Mouse (Mus musculus): ENCODE results near the gene Ramp2.
A peak's percentile ranks its signal among the peaks of the same experiment; 100 is the strongest.

The Ramp2 gene

DNA sequence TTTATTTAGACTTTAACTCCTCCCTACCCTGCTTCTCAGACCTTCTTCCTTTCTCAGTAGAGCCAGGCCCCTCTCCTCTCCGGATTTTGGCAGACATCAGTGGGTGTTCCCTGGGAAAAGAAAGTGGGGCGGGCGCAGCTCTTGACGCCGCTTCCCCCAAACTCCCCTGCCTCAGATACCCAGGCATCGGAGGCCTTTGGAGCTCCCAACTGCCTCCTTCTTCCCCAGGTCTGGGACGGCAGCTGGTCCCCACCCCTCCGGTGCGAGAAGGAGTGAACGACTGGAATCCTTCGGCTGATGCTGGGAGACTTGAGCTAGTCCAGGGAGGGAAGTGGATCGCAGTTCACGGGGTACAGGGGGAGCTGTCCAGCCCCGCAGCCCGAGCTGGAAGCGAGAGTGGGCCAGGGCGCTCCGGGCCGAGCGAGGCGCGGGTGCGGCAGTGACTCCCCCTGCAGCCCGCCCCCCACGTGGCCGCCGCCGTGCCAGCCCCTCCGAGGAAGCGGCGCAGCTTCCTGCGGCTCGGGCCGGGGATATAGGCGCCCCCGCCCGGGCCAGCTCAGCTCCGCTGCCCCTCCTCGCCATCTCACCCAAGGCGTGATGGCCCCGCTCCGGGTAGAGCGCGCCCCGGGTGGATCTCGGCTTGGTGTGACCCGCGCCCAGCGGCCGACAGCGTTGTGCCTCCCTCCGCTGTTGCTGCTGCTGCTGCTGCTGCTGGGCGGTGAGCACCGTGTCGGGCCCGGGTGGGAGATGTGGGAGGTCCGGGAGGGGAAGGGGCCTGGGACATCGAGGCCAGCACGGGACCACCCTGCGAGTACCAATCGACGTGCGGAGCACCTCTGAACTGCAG lies at the start of gene Ramp2:
Gene Ramp2, plus strand, starts transcription at position 174 of the 847 bp plus-strand sequence.
- peak; percentile 68 for DNase-seq

DNA sequence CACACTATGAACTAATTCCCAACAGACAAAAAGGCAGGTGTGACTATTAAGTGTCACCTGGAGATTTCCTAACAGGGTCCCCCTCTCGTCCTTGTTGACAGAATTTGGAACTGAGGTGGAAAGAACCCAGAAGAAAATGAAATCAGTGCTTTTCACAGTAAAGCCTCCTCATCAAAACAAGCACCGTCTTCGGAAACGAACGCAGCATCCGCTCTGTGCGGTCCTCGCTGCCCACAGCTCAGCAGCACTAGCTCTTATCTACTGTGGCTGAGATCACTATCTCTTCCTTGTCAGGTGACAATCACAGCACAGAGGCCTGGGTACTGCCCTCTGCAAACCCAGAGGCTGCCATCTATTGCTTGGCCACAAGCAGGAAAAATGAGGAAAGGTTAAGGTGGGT lies 49.7 kb upstream of the Ramp2 start:
- DNase-seq: no peak

DNA sequence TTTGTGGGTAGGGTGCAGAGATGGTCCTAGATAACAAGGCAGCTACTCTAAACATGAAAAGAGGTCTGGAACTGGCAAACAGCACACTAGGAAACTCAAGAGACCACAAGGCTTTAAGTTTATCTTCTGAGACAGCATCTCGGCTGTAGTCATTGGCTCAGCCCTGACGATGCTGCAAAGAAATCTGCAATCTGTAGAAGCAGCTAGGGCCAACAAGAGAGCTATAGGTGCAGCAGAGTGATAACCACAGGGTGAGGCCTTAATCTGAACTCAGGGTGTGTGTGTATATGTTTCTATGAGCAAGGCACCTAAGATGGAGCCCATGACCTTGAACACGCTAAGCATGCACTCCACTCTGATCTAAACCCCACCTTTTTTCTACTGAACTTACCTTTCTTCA lies 46.3 kb upstream of the Ramp2 start:
- no peak for DNase-seq

DNA sequence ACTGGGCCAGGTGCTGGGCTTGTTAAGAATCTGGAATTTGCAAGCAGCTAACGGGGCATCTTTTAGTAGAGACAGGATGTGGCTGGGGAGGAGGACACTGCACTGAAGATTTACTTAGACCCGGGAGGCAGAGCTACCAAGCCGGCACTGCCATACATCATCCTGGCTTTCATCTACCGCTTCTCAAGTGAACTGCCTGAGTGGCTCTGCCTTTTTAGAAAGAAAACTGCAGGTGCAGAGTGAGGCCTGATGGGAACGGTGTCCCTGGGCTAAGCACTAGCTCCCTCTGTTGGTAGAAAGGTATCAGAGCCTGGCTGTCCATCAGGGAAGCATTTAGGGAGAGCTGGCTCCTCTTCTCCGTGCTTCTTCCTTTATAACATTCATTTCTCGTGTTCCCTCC lies 44.8 kb upstream of the Ramp2 start:
- no peak for DNase-seq

DNA sequence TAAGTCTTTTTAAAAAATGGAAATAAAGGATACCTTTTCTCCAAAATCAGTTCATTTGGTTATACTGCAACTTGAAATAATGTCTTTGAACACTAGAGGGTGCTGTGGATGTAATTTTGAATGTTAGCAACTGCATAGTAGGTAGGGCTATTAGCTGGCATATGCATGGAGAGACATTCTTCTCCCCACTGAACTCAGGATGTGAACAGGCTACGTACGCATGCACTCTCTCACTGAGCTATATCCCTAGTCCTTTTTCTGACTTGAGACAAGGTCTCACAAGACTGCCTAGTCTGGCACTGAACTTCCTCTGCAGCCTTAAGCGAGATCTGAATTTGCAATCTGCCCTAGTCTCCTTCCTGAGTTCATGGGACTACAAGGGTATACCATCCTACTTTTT lies 33.9 kb upstream of the Ramp2 start:
- DNase-seq: peak; percentile 35

DNA sequence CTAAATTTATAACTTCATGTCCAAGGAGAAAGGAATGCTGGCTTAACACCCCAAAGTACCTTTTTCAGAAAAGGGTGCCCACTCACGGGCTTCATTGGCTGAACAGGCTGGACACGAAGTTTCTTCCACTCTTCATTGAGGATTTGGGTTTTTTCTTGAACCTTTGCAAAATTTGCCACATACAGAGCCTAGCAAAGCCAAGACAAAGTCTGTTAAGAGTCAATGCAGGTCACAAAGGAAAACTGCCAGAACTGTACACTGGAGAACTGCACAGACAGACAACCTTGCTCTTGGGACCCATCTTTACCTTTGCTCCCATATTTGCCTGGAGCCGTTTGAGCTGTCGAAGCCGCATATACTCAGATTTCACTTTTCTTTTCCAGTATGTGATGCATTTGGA lies 28.9 kb upstream of the Ramp2 start:
- peak; percentile 27 for DNase-seq

DNA sequence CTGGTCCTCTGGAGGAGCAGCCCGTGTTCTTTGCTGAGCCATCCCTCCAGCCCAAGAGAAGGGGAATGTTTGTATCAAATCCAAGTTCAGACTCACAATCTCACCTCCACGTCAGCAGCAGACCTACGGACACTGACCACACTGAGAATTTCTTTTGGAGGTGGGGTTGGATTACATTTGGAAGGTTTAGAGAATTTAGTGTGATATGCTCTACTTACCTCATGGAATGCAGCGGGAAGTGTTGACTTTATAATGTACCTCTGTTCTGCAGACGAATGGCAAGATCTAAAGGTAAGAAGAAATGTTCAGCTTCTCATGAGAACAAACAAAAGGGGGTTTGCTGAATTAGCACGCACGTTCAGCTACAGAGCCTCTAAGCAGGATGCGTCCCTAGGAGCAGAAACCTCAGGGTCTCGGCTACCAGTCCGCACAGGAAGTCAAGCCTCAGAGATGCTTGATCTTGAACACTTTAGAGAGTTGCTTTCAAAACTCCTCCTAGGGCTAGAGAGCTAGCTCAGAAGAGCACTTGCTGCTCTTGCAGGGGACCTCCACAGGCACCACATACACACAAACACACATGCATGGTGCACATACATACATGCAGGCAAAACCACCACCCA lies 27.3 kb upstream of the Ramp2 start:
- peak; percentile 47 for DNase-seq

DNA sequence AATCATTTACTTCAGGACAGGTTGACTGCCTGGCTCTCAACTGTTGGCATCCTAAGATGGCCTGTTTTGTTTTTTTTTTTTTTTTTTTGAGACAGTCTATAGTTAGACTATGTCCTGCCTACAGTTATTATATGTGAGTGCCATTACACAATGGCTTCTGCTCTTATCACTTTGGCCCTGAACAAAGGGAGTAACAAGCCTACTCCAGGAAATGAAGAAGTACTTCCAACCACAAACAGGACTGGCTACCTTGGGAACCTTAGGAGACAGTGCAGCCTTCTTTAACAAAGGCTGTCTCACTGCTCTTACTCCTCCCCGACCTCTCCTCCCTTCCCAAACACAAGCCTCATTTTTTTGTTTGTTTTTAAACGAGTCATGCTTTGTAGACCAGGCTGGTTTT lies 25.0 kb upstream of the Ramp2 start:
- no peak for DNase-seq

DNA sequence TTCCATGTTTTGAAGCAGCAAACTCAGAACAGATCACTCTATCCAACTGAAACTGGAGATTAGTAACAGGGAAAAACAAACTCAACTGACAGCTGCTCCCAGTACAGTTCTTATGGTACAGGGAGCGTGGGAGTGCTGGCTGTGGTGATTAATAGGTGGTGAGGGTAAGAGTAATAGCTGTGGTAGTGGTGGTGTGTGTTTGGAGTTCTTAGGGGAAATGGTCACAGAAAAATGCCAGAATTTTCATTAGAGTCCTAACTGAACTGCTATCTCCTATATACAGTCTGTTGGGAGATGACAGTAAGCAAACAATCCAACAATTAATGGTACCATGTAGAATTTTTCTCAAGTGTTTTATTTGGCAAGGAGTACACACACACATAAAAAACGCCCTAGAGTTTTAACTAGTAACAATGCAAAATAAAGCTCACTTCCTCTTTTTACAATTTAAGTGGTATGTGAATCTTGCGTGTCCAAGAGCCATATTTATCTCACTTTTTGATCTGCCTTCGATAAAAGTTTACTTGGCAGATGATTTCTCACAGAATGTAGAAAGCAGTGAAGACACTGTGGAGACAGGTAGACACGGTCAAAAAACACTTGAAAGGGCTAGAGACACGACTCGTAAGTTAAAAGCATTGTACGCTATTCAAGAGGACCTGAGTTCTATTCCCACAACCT lies 24.4 kb upstream of the Ramp2 start:
- no peak for DNase-seq

DNA sequence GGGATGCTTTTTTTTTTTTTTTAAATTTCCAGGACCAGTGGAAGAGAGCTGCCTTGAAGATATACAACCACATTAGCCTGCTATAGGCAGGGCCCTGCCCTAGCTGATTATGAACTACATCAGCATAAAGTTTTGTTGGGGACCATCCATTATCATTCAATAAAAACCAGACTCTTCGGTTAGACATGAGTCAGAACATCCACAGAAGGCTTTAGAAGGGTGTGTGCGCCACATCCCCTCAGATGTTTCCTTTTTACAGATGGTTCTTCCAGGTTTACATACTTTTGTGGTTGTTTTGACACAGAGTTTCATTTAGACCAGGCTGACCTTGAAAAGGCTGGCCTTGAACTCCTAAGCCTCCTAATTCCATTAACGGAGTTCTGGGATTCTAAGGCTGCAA lies 21.5 kb upstream of the Ramp2 start:
- DNase-seq: no peak

DNA sequence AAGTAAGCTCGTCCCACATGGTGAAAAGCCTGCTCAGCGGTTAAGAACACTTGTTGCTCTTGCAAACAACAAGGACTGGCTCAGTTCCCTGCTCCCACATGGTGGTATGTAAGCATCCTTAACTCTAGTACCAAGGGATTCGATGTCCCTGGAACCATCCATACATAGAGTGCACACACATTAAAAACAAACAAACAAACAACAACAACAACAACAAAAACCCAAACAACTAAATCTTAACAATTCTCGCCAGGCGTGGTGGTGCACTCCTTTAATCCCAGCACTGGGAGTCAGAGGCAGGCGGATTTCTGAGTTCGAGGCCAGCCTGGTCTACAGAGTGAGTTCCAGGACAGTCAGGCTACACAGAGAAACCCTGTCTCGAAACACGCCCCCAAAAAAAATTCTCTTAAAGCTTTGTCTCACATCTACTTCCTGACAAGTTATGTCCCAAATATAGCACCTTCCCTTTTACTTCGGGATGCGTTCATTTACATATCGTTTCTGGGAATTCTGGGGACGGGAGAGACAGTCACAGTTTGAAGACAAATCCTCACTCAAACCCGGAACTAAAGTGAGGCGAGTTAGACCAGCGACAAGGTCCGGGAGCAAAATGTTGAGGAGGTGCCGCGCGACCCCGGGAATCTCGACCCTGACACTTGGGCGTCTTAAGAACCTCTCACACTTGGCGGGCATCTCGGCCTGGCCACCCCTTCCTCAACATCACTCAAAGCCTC lies 20.3 kb upstream of the Ramp2 start:
- no peak for DNase-seq

DNA sequence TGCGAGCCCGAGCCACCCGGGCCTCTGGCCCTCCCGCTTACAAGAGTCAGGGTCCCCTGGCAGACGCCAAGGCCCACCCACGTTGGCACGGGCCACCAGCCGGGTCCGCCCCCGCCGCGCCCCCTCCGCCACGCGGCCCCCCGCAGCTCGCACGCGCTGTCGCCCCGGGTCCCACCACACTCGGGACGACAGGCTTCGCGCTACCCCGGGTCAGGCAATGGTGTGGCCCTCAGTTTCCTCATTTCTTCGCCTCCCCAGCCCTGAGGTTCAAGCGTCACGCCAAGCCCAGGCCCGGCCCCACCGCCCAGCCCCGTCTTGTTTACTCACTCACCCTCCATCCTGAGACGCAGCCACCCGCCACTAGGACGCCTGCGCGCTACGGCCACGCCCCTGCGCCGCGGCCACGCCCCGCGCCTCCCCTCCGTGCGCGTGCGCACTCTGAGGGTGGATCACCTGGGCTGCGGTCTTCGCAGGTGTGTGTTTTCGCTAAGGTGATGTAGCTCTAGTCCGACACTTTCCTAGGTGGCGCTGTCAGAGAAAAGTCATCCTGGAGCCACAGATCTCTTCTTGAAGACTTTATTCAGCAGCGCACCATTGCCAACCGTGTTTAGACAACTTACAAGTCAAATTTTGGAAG lies 19.6 kb upstream of the Ramp2 start, which contains the start of gene Ezh1:
Gene Ezh1, minus strand, starts transcription at position 399 of the 637 bp plus-strand sequence.
- DNase-seq: peak; percentile 98

DNA sequence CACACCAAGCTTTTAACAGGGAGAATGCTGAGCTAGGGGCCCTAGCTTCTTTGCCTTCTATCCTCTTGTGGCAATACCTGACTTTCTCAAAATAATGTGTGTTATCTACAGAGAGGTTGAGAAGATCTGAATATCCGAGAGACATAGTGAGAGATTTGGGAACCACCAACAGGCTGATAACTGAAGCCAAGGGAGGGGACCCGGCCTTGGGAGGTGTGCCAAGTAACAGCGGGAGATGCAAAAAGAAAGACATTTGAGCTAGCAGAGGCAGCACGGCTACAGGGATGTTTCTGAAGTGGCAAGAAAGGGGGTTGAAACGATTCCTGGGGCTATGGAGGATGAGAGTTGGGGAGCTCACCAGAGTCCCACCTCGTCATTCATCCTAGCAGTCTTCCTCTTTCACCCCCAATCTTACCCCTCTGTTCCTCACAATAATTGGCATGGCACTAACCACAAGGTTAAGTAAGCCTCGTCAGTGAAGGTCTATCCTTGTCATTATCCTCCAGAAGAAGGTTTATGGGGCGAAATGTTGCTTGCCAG lies 16.4 kb upstream of the Ramp2 start:
- no peak for DNase-seq

DNA sequence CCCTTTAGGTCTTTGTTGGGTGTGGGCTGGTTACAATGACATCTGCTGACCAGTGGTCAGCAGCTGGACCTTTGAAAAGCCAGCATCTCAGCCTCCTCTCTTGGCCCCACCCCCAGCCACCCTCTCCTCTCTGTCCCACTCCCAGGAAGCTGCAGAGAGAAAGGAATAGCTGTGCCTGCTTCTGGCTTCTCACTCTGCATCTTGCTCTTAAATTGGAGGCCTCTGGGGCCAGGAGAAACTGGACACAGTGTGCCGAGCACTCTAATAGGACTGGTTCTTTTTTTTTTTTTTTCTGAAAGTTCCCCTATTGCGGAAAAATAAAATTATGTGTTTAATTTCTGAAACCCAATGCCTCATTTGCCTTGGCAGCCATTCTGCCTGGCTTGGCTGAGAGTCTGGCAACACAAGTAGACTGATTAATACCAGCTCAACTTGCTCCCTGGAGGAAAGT lies 15.7 kb upstream of the Ramp2 start:
- DNase-seq: no peak

DNA sequence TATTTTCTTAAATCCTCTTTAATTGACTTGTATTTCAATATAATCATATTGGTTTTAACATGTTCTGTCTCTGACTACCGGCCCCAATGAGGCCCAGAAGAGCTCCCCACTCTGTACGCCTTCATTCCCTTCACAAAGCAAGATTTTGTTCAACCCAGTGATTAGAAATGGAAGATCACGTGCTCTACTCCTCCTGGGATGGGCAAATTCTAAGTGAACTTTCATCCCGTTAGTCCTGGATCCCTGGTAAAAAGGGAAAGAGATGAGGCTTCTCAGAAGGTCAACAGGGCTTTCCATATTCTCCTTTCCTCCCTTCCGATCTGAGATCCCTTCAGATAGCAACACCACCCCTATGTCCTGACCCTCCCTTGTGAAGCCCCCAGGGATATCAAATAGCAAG lies 15.3 kb upstream of the Ramp2 start:
- DNase-seq: peak; percentile 28

DNA sequence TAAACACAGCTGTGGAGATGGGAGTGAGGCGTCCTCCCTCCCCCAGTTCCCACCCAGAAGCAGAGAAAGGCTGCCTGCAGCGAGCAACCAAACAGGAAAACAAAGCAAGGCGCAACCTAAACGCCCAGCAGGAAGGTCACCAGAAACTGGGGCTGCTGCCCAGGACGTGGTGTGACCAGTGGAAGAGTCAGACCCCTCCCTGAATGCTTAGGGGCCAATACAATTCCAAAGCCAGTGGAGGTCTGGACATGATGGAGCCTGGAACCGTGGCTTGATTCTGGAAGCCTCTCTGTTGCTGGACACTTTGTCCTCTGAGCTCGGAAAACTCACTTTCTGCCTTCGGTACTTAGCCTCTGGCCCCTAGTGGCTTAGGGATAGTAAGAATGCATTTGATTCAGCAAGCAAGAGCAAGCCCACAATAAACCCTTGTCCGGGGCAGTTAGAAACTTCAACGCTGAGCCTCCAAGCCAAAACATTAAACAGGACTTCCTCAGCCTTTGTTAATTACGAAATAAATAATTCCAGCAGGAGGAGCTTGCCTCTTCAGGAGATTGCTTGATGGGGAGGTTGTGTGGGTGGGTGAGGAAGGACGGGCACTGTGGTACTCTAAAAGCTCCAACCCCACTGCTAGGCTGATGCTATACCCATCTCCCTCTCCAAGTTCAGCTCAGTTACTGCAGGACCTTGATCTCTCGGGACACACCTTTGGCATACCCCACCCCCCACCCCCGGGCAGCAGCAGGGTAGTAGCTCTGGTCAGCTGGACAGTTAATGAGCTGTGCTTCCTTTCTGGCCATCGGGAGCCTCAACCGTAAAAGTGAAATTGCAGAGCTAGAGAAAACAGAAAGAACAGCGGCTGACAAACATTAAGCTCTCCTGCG lies 14.6 kb upstream of the Ramp2 start:
- peak; percentile 73 for DNase-seq

DNA sequence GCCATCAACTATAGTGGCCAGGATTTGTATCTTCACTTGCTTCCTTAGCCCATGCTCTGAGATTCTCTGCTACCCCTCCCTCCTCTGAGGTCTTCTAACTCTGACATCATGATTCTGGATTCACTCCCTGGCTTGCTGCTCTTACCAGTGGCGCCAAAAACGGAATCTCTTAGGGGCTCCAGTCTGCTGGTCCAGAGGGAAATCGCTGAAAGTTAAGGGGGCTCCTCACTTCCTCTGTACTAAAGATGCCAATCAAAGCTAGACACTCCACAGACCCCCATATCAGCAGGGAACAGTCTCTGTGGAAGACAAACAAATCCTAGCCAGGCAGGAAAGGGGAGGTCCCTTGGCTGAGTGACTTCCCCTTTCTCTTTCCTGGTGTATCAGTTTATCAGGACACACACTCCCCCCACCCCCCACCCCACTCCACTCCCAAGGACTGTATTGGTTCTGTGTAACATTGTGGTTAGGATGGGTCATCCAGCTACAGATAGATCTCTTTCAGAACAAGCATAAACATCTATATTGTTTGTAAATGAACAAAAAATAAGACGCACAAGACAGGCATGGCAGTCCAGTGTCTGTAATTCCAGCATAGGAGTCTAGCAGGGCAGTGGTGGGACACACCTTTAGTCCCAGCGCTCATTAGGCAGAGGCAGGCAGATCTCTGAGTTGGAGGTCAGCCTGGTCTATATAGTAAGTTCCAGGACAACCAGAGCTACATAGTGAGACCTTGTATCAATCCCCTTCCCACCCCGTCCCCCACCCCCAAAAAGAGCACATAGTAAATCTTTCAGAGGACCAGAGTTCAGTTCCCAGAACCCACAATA lies 13.6 kb upstream of the Ramp2 start:
- peak; percentile 63 for DNase-seq

DNA sequence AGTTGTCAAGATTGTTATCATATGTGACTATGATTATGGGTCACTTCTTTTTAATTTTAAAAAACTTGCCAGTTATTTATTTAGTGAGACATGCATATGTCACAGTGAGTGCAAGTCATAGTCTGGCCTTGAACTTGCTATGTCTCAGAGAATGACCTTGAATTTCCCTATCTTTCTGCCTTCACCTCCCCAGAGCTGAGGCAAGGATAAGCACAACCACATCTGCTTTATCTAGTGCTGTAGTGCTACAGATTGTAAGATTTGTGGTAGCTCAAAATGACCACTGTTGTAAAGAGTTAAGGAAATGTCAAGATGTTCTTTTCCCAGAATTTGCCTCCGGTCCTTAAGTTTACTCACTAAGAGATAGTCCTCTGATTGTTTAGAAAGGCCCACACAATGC lies 12.6 kb upstream of the Ramp2 start:
- no peak for DNase-seq

DNA sequence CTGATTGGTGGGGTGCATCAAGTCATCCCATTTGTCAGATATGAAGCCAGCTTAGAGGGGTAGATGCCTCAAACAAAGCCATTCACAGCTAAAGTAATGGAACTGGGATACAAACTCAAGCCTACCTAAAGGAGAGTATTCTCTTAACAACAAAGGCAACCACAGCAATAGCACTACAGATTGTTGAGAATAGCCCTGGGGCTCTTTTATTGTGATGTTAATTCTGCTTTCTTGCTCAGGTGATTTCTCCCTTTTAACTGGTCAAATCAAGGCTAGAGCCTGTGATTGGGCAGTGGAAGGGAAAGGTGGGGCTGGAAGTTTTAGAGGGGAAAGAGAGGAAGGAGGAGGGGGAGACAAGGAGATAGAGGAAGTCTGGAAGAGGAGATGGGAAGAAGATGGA lies 11.7 kb upstream of the Ramp2 start:
- no peak for DNase-seq

DNA sequence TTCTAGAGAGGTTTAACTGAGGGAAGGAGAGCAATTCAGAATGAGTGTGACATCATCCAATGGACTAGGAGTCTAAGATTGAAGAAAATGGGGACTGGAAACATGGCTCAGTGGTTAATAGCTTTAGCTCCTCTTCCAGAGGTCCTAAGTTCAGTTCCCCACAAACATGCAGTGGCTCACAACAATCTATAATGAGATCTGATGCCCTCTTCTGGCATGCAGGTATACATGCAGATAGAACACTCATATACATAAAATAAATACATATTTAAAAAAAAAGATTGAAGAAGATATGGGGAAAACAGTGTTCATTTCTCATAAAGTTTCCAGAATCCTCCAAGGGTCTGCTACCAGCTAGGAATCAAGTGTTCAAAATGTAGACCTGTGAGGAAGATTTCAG lies 10.4 kb upstream of the Ramp2 start:
- no peak for DNase-seq

Data from kidney, adult 18-20 months (tissue).